In genomic region chr7:18958384-18958766, GRCm38 (mm10) we compare ENCODE assay signal across 8 mouse cellular contexts. TPM values are rescaled to one million over a fixed set of nuclear protein-coding genes. Genes with fewer than 3 reads are reported as not detected.
A peak's percentile ranks its signal among the peaks of the same experiment; 100 is the strongest.
DNase-seq lines count a peak whose midpoint lies in the region; ATAC-seq lines count a peak whose summit lies in the region.

No protein-coding gene starts in this region.

- H3K27ac ChIP-seq in intestine, embryonic 15.5 days = no peak overlapping the region
- peak overlapping the region; percentile 69; the same call in 1 of the 2 replicates for H3K27ac ChIP-seq in neural tube, embryonic 14.5 days (ENCODE audit: low read depth, low read length)

- H3K4me1 ChIP-seq in megakaryocyte, embryonic 14.5 days = peaks cover 40% of the 10 kb centered on the region
- H3K4me1 ChIP-seq in intestine, embryonic 15.5 days (replicated peaks) = peaks cover 22% of the 10 kb centered on the region
- peaks cover 29% of the 10 kb centered on the region for H3K4me1 ChIP-seq in neural tube, embryonic 14.5 days (ENCODE audit: control insufficient read depth, insufficient read depth, low read length)

- peaks cover 93% of the 10 kb centered on the region for H3K27me3 ChIP-seq in megakaryocyte, embryonic 14.5 days (replicated peaks)
- peaks cover 66% of the 10 kb centered on the region for H3K27me3 ChIP-seq in intestine, embryonic 15.5 days (replicated peaks)
- H3K27me3 ChIP-seq in neural tube, embryonic 14.5 days (ENCODE audit: control insufficient read depth, insufficient read depth, low read length) = no peaks in the 10 kb centered on the region

- H3K9me3 ChIP-seq in megakaryocyte, embryonic 14.5 days = peaks cover 12% of the 10 kb centered on the region
- H3K9me3 ChIP-seq in intestine, embryonic 15.5 days = no peaks in the 10 kb centered on the region
- no peaks in the 10 kb centered on the region for H3K9me3 ChIP-seq in neural tube, embryonic 14.5 days (ENCODE audit: control insufficient read depth, low read length)

- H3K4me3 ChIP-seq in megakaryocyte, embryonic 14.5 days (replicated peaks) = peak overlapping the region; percentile 89
- peak overlapping the region; percentile 68 for H3K4me3 ChIP-seq in intestine, embryonic 15.5 days (replicated peaks)
- H3K4me3 ChIP-seq in neural tube, embryonic 14.5 days (ENCODE audit: low read depth, low read length) = peak overlapping the region; percentile 24

- H3K36me3 ChIP-seq in megakaryocyte, embryonic 14.5 days (replicated peaks; ENCODE audit: low read length) = no peaks in the 10 kb centered on the region
- H3K36me3 ChIP-seq in intestine, embryonic 15.5 days = no peaks in the 10 kb centered on the region
- peaks cover 20% of the 10 kb centered on the region for H3K36me3 ChIP-seq in neural tube, embryonic 14.5 days (ENCODE audit: control insufficient read depth, insufficient read depth, low read length)

- H3K4me2 ChIP-seq in intestine, embryonic 15.5 days (replicated peaks) = peak overlapping the region; percentile 99
- H3K4me2 ChIP-seq in neural tube, embryonic 14.5 days (ENCODE audit: low read depth, low read length) = peak overlapping the region; percentile 49

- H3K9ac ChIP-seq in intestine, embryonic 15.5 days = peak overlapping the region; percentile 73
- H3K9ac ChIP-seq in neural tube, embryonic 14.5 days (replicated peaks; ENCODE audit: low read depth, low read length) = peak overlapping the region; percentile 44

- no peak for ATAC-seq in megakaryocyte, adult 5-6 weeks (ENCODE audit: poor library complexity, severe bottlenecking)
- peak; percentile 35 for ATAC-seq in intestine, embryonic 15.5 days
- ATAC-seq in neural tube, embryonic 14.5 days (ENCODE audit: low read depth) = no peak

- peak; percentile 26 for DNase-seq in adrenal gland, adult 8-10 months
- no peak for DNase-seq in adrenal gland, postnatal 36 days
- no peak for DNase-seq in left cerebral cortex, postnatal 10 days (ENCODE audit: extremely low spot score in 1 of 2, low spot score in 2 of 2)
- DNase-seq in layer of hippocampus, postnatal 36 days = no peak

- intact Hi-C loops in left cerebral cortex, postnatal 10 days (cut with DNase I) = loop anchor here (5.0 kb wide), 1 partner anchor 61 kb away; no protein-coding TSS in a partner anchor

- WGBS in intestine, embryonic 15.5 days = 2% methylated on average over 21 of the region's 21 CpGs
- WGBS in neural tube, embryonic 14.5 days = 5% methylated on average over 20 of the region's 21 CpGs

RNA-seq across cellular contexts. Expression of gene Nanos2, which starts 28.8 kb away (rescaled TPM):
- total RNA-seq in adrenal gland, adult 8-10 months (2022) = not detected
- total RNA-seq in adrenal gland, postnatal 36 days (2021) = not detected
- polyA plus RNA-seq in megakaryocyte, embryonic 14.5 days (2012; ENCODE audit: insufficient read depth, low replicate concordance) = not detected in 2 replicates
- not detected in 2 replicates for total RNA-seq in megakaryocyte, adult 5-6 weeks (2015)
- total RNA-seq in megakaryocyte, adult 5-6 weeks (2017) = not detected in 2 replicates
- not detected in 2 replicates for polyA plus RNA-seq in intestine, embryonic 15.5 days (2015; fragmentation: Nextera tagmentation; extraction: Ambion mirVana)
- polyA plus RNA-seq in neural tube, embryonic 14.5 days (2014; fragmentation: Nextera tagmentation; extraction: Ambion mirVana) = 0.84 and 1.1 TPM in 2 replicates
- under 1 TPM; 0.71 to 0.95 TPM for total RNA-seq in left cerebral cortex, postnatal 10 days (2021)
- under 1 TPM; 0.33 to 0.87 TPM for total RNA-seq in layer of hippocampus, postnatal 36 days (2021)

RNA-seq across cellular contexts. Expression of gene Mypop, which starts 32.7 kb away (rescaled TPM):
- total RNA-seq in adrenal gland, adult 8-10 months (2022) = 10 to 100 TPM; 11.4 to 18.0 (median 15.5) TPM
- total RNA-seq in adrenal gland, postnatal 36 days (2021) = 10 to 100 TPM; 10.3 to 12.2 TPM
- polyA plus RNA-seq in megakaryocyte, embryonic 14.5 days (2012; ENCODE audit: insufficient read depth, low replicate concordance) = 2.5 and 6.7 TPM in 2 replicates
- total RNA-seq in megakaryocyte, adult 5-6 weeks (2015) = 0.25 TPM in 1 of 2 replicates, not detected in the other
- total RNA-seq in megakaryocyte, adult 5-6 weeks (2017) = 0.15 and 0.24 TPM in 2 replicates
- polyA plus RNA-seq in intestine, embryonic 15.5 days (2015; fragmentation: Nextera tagmentation; extraction: Ambion mirVana) = 2.5 and 2.9 TPM in 2 replicates
- 6.0 and 6.9 TPM in 2 replicates for polyA plus RNA-seq in neural tube, embryonic 14.5 days (2014; fragmentation: Nextera tagmentation; extraction: Ambion mirVana)
- 10 to 100 TPM; 30.8 to 31.7 TPM for total RNA-seq in left cerebral cortex, postnatal 10 days (2021)
- 10 to 100 TPM; 45.0 to 45.9 TPM for total RNA-seq in layer of hippocampus, postnatal 36 days (2021)

RNA-seq across cellular contexts. Expression of gene Nova2, which starts 32.7 kb away (rescaled TPM):
- 1 to 10 TPM; 5.6 to 9.2 (median 7.1) TPM for total RNA-seq in adrenal gland, adult 8-10 months (2022)
- 1 to 10 TPM; 3.7 to 5.4 TPM for total RNA-seq in adrenal gland, postnatal 36 days (2021)
- polyA plus RNA-seq in megakaryocyte, embryonic 14.5 days (2012; ENCODE audit: insufficient read depth, low replicate concordance) = 0.02 and 0.64 TPM in 2 replicates
- not detected in 2 replicates for total RNA-seq in megakaryocyte, adult 5-6 weeks (2015)
- total RNA-seq in megakaryocyte, adult 5-6 weeks (2017) = not detected in 2 replicates
- polyA plus RNA-seq in intestine, embryonic 15.5 days (2015; fragmentation: Nextera tagmentation; extraction: Ambion mirVana) = 0.49 and 0.57 TPM in 2 replicates
- polyA plus RNA-seq in neural tube, embryonic 14.5 days (2014; fragmentation: Nextera tagmentation; extraction: Ambion mirVana) = 17.1 and 18.4 TPM in 2 replicates
- 100 to 1,000 TPM; 114 to 118 TPM for total RNA-seq in left cerebral cortex, postnatal 10 days (2021)
- total RNA-seq in layer of hippocampus, postnatal 36 days (2021) = 10 to 100 TPM; 82.2 to 84.5 TPM

RNA-seq across cellular contexts. Expression of gene Irf2bp1, which starts 45.5 kb away (rescaled TPM):
- 10 to 100 TPM; 49.0 to 52.8 (median 50.9) TPM for total RNA-seq in adrenal gland, adult 8-10 months (2022)
- total RNA-seq in adrenal gland, postnatal 36 days (2021) = 10 to 100 TPM; 47.0 to 47.5 TPM
- polyA plus RNA-seq in megakaryocyte, embryonic 14.5 days (2012; ENCODE audit: insufficient read depth, low replicate concordance) = 53.2 and 120 TPM in 2 replicates
- total RNA-seq in megakaryocyte, adult 5-6 weeks (2015) = 11.4 and 14.5 TPM in 2 replicates
- total RNA-seq in megakaryocyte, adult 5-6 weeks (2017) = 6.9 and 8.2 TPM in 2 replicates
- 24.5 and 24.6 TPM in 2 replicates for polyA plus RNA-seq in intestine, embryonic 15.5 days (2015; fragmentation: Nextera tagmentation; extraction: Ambion mirVana)
- polyA plus RNA-seq in neural tube, embryonic 14.5 days (2014; fragmentation: Nextera tagmentation; extraction: Ambion mirVana) = 29.7 and 30.3 TPM in 2 replicates
- total RNA-seq in left cerebral cortex, postnatal 10 days (2021) = 10 to 100 TPM; 44.8 to 46.1 TPM
- 10 to 100 TPM; 52.1 to 53.0 TPM for total RNA-seq in layer of hippocampus, postnatal 36 days (2021)

RNA-seq across cellular contexts. Expression of gene Ccdc61, which starts 48.2 kb away (rescaled TPM):
- total RNA-seq in adrenal gland, adult 8-10 months (2022) = 10 to 100 TPM; 12.6 to 18.4 (median 14.0) TPM
- 10 to 100 TPM; 11.5 to 12.1 TPM for total RNA-seq in adrenal gland, postnatal 36 days (2021)
- polyA plus RNA-seq in megakaryocyte, embryonic 14.5 days (2012; ENCODE audit: insufficient read depth, low replicate concordance) = 55.0 and 80.2 TPM in 2 replicates
- total RNA-seq in megakaryocyte, adult 5-6 weeks (2015) = 12.9 and 15.3 TPM in 2 replicates
- total RNA-seq in megakaryocyte, adult 5-6 weeks (2017) = 8.9 and 12.2 TPM in 2 replicates
- polyA plus RNA-seq in intestine, embryonic 15.5 days (2015; fragmentation: Nextera tagmentation; extraction: Ambion mirVana) = 25.2 and 29.2 TPM in 2 replicates
- polyA plus RNA-seq in neural tube, embryonic 14.5 days (2014; fragmentation: Nextera tagmentation; extraction: Ambion mirVana) = 17.6 and 20.2 TPM in 2 replicates
- total RNA-seq in left cerebral cortex, postnatal 10 days (2021) = 10 to 100 TPM; 12.8 to 13.4 TPM
- 10 to 100 TPM; 11.3 to 12.5 TPM for total RNA-seq in layer of hippocampus, postnatal 36 days (2021)

Comparison
In these comparisons a context has a peak if more than half of its experiments do, and no peak if none do; other contexts are left out.
1. H3K4me3 ChIP-seq: peak in every context shown above with its lines; median percentile 89 in megakaryocyte, embryonic 14.5 days; 68 in intestine, embryonic 15.5 days; 24 in neural tube, embryonic 14.5 days.
2. RNA of gene Mypop, which starts 32.7 kb away (total RNA-seq): 45.0 to 45.9 TPM in layer of hippocampus, postnatal 36 days, 30.8 to 31.7 TPM in left cerebral cortex, postnatal 10 days, 11.4 to 18.0 TPM in adrenal gland, adult 8-10 months and 10.3 to 12.2 TPM in adrenal gland, postnatal 36 days; 0.15 to 0.25 TPM in megakaryocyte, adult 5-6 weeks; every median in the first group is over 4 times any median in the second.
3. RNA of gene Nova2, which starts 32.7 kb away (total RNA-seq): 114 to 118 TPM in left cerebral cortex, postnatal 10 days and 82.2 to 84.5 TPM in layer of hippocampus, postnatal 36 days; 5.6 to 9.2 TPM in adrenal gland, adult 8-10 months, 3.7 to 5.4 TPM in adrenal gland, postnatal 36 days and not detected in megakaryocyte, adult 5-6 weeks; every median in the first group is over 4 times any median in the second.